Mouse (Mus musculus): ENCODE measurements at regions not wholly inside any gene's neighbourhood (a gene's known extent, or its start where the extent isn't known, plus 50 kb on each side); places are given as distances from the start of the nearest gene placed in this dataset.

GRCm38 (mm10) chr10:8995097-8995496 lies 109.2 kb upstream of the Sash1 start:
- DNase-seq (ENCODE audit: low spot score) = peak; percentile 44

- no peak for DNase-seq (ENCODE audit: low spot score)
Measured at GRCm38 (mm10) chr10:8986339-8986738, 100.5 kb upstream of the Sash1 start.

GRCm38 (mm10) chr10:8983347-8983746 lies 97.5 kb upstream of the Sash1 start:
- no peak for DNase-seq (ENCODE audit: low spot score)

GRCm38 (mm10) chr10:8980568-8980967 lies 94.7 kb upstream of the Sash1 start:
- no peak for DNase-seq (ENCODE audit: low spot score)

- no peak for DNase-seq (ENCODE audit: low spot score)
Measured at GRCm38 (mm10) chr10:8978595-8978994, 92.7 kb upstream of the Sash1 start.

- peak; percentile 45 for DNase-seq (ENCODE audit: low spot score)
Measured at GRCm38 (mm10) chr10:8973934-8974333, 88.1 kb upstream of the Sash1 start.

GRCm38 (mm10) chr10:8972789-8973551 lies 87.1 kb upstream of the Sash1 start:
- no peak for DNase-seq (ENCODE audit: low spot score)

- DNase-seq (ENCODE audit: low spot score) = no peak
Measured at GRCm38 (mm10) chr10:8970807-8971206, 84.9 kb upstream of the Sash1 start.

- no peak for DNase-seq (ENCODE audit: low spot score)
Measured at GRCm38 (mm10) chr10:8969586-8969985, 83.7 kb upstream of the Sash1 start.

- DNase-seq (ENCODE audit: low spot score) = no peak
Measured at GRCm38 (mm10) chr10:8969016-8969415, 83.1 kb upstream of the Sash1 start.

- DNase-seq (ENCODE audit: low spot score) = peak; percentile 25
Measured at GRCm38 (mm10) chr10:8968276-8968923, 82.5 kb upstream of the Sash1 start.

- DNase-seq (ENCODE audit: low spot score) = no peak
Measured at GRCm38 (mm10) chr10:8962921-8963320, 77.1 kb upstream of the Sash1 start.

- DNase-seq (ENCODE audit: low spot score) = no peak
Measured at GRCm38 (mm10) chr10:8960964-8961675, 75.2 kb upstream of the Sash1 start.

GRCm38 (mm10) chr10:8960275-8960960 lies 74.5 kb upstream of the Sash1 start:
- DNase-seq (ENCODE audit: low spot score) = no peak

- no peak for DNase-seq (ENCODE audit: low spot score)
Measured at GRCm38 (mm10) chr10:8955499-8956211, 69.8 kb upstream of the Sash1 start.

- no peak for DNase-seq (ENCODE audit: low spot score)
Measured at GRCm38 (mm10) chr10:8954003-8954402, 68.1 kb upstream of the Sash1 start.

GRCm38 (mm10) chr10:8952922-8953321 lies 67.1 kb upstream of the Sash1 start:
- no peak for DNase-seq (ENCODE audit: low spot score)

GRCm38 (mm10) chr10:8951937-8952336 lies 66.1 kb upstream of the Sash1 start:
- no peak for DNase-seq (ENCODE audit: low spot score)

GRCm38 (mm10) chr10:8951236-8951825 lies 65.5 kb upstream of the Sash1 start:
- peak; percentile 43 for DNase-seq (ENCODE audit: low spot score)

- DNase-seq (ENCODE audit: low spot score) = no peak
Measured at GRCm38 (mm10) chr10:8948227-8948626, 62.4 kb upstream of the Sash1 start.

- DNase-seq (ENCODE audit: low spot score) = no peak
Measured at GRCm38 (mm10) chr10:8945195-8945751, 59.4 kb upstream of the Sash1 start.
